Mouse (Mus musculus) lung, postnatal 0 days (tissue): ENCODE measurements around the gene Cby1.

Source experiments
- CTCF ChIP-seq: IDR thresholded peaks from 2 replicates; pipeline ENCODE4 v1.5.1; 2016; ENCODE audit warnings: antibody characterized with exemption, mild to moderate bottlenecking
- EP300 ChIP-seq: IDR thresholded peaks from 2 replicates; pipeline ENCODE4 v1.6.1; 2016; ENCODE audit warnings: antibody characterized with exemption, mild to moderate bottlenecking, control low read depth

GRCm38 (mm10) chr15:79696508-79696907 is 37.5 kb downstream of the Cby1 start:
- TF ChIP-seq CTCF (no peak), EP300 (no peak)
